Mouse (Mus musculus) kidney, embryonic 14.5 days (tissue): ENCODE measurements at regions not wholly inside any gene's neighbourhood (a gene's known extent, or its start where the extent isn't known, plus 50 kb on each side); places are given as distances from the start of the nearest gene placed in this dataset.

Experiments
- ATAC-seq: fragments of 200-750 bp; cut with Nextera tagmentation; 2 replicates; pipeline ENCODE4 v1.8.0; 2017; ENCODE audit warnings: moderate number of reproducible peaks, mild to moderate bottlenecking, moderate TSS enrichment, moderate library complexity; ENCODE audit not compliant: low FRiP score, low TSS enrichment
- H3K27ac ChIP-seq: fragments of 300-500 bp; sonication (generic); 2 replicates; pipeline ENCODE4 v1.5.1; 2014; ENCODE audit warnings: low read depth, mild to moderate bottlenecking, low read length, moderate library complexity, mixed read lengths
- H3K27me3 ChIP-seq: fragments of 300-500 bp; sonication (generic); 2 replicates; pipeline ENCODE4 v1.6.1; 2014; ENCODE audit warnings: mild to moderate bottlenecking, low read length; ENCODE audit not compliant: control insufficient read depth, insufficient read depth
- H3K36me3 ChIP-seq: fragments of 300-500 bp; sonication (generic); 2 replicates; pipeline ENCODE4 v1.6.1; 2014; ENCODE audit warnings: low read length, mixed read lengths; ENCODE audit not compliant: control insufficient read depth, insufficient read depth
- H3K4me1 ChIP-seq: fragments of 300-500 bp; sonication (generic); 2 replicates; pipeline ENCODE4 v1.6.1; 2014; ENCODE audit warnings: low read length, mixed read lengths; ENCODE audit not compliant: control insufficient read depth, insufficient read depth
- H3K4me2 ChIP-seq: fragments of 300-500 bp; sonication (generic); replicated peaks from 2 replicates; pipeline ENCODE4 v1.6.1; 2014; ENCODE audit warnings: low read depth, mild to moderate bottlenecking, low read length
- H3K4me3 ChIP-seq: fragments of 300-500 bp; sonication (generic); 2 replicates; pipeline ENCODE4 v1.5.1; 2014; ENCODE audit warnings: mild to moderate bottlenecking, low read length
- H3K9ac ChIP-seq: fragments of 300-500 bp; sonication (generic); 2 replicates; pipeline ENCODE4 v1.6.1; 2014; ENCODE audit warnings: low read depth, mild to moderate bottlenecking, low read length, moderate library complexity
- H3K9me3 ChIP-seq: fragments of 300-500 bp; sonication (generic); 2 replicates; pipeline ENCODE4 v1.6.1; 2016; ENCODE audit warnings: low read length; ENCODE audit not compliant: control insufficient read depth
- WGBS: fragments of 180-500 bp; shearing (Covaris S2); extraction: QIAGEN DNeasy Blood & Tissue Kit; methylation state at CpG from one replicate; pipeline ENCODE4 v1.1.7; 2014; 5-methylcytosine and 5-hydroxymethylcytosine counted together

DNA sequence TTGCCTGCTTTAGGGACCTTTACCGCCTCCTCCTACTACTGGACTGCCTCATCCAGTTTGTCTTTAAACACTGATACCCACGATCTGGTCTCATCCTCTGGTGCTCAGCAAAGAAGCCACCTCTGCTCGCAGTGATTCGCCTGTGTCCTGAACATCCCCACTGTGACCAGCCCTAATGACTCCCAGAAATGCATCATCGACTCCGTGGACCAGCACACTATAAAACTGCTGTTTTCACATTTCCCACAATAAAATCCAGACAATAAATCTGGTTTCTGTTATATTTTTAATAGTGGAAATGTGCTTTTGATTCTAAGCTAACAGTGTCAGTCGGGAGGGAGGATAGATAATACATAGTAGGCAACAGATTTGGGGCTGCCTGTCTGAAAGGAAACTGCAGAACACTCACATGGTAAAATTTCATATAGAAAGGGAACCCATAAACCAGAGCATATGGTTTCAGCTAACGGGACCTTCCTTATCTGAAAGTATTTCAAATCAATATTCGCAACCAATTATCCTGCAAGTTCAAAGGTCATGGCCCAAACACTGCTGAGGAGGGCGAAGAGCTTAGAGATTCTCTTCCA, 233.7 kb upstream of the Cxadr start:
- ATAC-seq: no peak
- H3K27ac ChIP-seq: no peak overlapping the region
- WGBS: 74% methylated on average over 10 of the region's 10 CpGs
- no peaks in the 10 kb centered on the region for H3K36me3 ChIP-seq
- no peak overlapping the region for H3K4me3 ChIP-seq
- H3K9ac ChIP-seq: no peak overlapping the region
- no peaks in the 10 kb centered on the region for H3K27me3 ChIP-seq
- no peak overlapping the region for H3K4me2 ChIP-seq
- no peaks in the 10 kb centered on the region for H3K9me3 ChIP-seq
- H3K4me1 ChIP-seq: no peaks in the 10 kb centered on the region

DNA sequence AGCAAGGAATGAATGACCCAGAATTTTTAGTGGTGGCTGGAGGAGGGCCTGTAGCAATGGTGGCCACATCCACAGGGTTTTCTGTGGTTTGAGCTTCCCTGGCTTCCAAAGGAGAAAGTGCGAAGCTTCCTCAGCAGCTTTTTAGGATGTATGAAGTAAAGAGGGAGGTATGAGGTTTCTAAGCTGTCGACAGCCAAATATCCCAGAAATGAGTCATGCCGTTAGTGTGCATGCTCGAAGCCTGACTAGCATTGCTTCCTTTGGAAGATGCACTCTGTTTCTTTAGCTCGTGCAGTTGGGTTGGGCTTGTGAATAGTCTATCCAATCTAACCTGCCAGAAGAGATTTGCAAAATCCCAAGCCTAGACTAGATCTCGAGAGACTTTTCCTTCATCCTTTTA, 240.8 kb upstream of the Cxadr start:
- whole genome bisulfite sequencing: 87% methylated on average over 6 of the region's 6 CpGs
- no peak for ATAC-seq
- Histone ChIP-seq H3K9me3 (no peaks in the 10 kb centered on the region), H3K27ac (no peak overlapping the region), H3K4me1 (no peaks in the 10 kb centered on the region), H3K4me3 (no peak overlapping the region), H3K4me2 (no peak overlapping the region), H3K9ac (no peak overlapping the region), H3K36me3 (no peaks in the 10 kb centered on the region), H3K27me3 (no peaks in the 10 kb centered on the region)

DNA sequence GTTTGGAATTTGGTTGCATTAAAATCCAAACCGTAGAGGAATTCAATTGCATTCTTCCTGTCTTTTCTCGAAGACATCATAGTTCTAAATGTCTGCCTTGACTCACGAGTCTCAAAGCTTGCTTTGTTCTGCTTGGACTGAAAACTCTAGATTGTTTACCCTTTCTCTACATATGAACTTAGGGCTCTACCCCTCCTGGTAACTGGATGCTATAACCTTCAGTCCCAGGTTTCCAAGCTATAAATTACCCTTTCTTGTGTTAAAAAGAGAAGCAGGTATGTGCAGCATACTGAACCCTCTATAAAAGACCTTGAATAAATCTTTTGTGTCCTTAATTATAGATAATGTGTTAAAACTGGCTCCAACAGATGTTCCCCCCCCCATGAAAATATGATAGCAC, 243.7 kb upstream of the Cxadr start:
- Histone ChIP-seq H3K4me1 (no peaks in the 10 kb centered on the region), H3K27ac (no peak overlapping the region), H3K4me2 (no peak overlapping the region), H3K9ac (no peak overlapping the region), H3K4me3 (no peak overlapping the region), H3K27me3 (no peaks in the 10 kb centered on the region), H3K36me3 (no peaks in the 10 kb centered on the region), H3K9me3 (no peaks in the 10 kb centered on the region)
- peak; percentile 69; the same call in 1 of the 2 replicates for ATAC-seq
- WGBS: 16% methylated on average over 3 of the region's 3 CpGs

DNA sequence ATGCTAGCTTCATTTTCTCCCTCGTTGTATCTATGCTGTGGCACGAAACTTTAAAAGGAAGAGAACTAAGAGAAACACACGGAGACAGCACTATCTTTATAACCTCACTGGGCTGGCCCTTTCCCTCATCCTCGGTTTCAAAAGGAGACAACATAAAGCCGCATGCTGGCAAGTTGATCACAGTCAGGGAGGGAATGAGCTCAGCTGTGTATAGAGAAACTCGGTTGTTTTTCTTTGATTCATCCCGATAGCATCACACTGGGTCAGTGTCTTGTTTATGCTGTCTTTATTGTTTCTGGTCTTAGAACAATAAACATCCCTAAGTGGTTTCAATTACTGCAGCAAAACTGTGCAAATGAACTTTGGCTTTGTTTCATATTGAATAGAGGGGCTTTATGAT, 249.2 kb upstream of the Cxadr start:
- Histone ChIP-seq H3K4me1 (no peaks in the 10 kb centered on the region), H3K9ac (no peak overlapping the region), H3K9me3 (no peaks in the 10 kb centered on the region), H3K4me3 (no peak overlapping the region), H3K36me3 (no peaks in the 10 kb centered on the region), H3K27ac (no peak overlapping the region), H3K4me2 (no peak overlapping the region), H3K27me3 (no peaks in the 10 kb centered on the region)
- peak; percentile 68; the same call in 1 of the 2 replicates for ATAC-seq
- 25% methylated on average over 7 of the region's 7 CpGs for WGBS

DNA sequence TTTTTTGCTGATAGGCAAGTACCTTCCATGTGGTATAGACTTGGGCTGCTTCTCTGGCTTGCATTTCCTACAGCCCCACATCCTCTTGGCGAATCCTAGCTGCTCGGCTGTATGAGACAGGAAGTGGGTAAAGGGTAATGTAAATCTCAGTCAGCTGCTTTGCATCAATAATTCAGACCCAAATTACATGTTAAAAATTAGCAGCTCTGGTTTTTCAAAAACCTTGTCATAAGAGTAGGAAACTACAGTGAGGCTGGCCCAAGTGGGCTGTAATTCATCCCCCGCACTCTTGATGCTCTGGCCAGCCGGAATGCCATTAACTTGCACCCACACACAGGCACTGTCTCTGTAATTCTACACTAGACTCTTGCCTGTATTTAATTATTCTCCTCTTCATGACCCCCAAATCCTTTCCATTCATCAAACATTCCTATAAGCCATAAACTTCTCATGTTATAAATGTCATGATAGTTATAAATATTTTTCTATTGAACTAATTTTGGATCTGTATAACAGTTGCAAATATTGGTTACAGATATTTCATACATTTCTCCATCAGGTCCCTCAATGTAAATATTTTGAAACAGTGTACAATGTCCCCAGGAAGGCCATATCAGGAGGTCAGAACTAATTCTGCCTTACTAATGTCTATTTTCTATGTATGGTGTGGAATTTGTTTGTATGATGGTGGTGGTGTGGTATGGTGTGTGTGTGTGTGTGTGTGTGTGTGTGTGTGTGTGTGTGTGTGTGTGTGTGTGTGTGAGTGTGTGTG, 261.0 kb upstream of the Cxadr start:
- no peaks in the 10 kb centered on the region for H3K27me3 ChIP-seq
- H3K9me3 ChIP-seq: no peaks in the 10 kb centered on the region
- H3K4me2 ChIP-seq: no peak overlapping the region
- no peak overlapping the region for H3K4me3 ChIP-seq
- peak; percentile 82; the same call in 1 of the 2 replicates for ATAC-seq
- no peaks in the 10 kb centered on the region for H3K36me3 ChIP-seq
- H3K27ac ChIP-seq: no peak overlapping the region
- WGBS: 24% methylated on average over 4 of the region's 4 CpGs
- no peak overlapping the region for H3K9ac ChIP-seq
- no peaks in the 10 kb centered on the region for H3K4me1 ChIP-seq

DNA sequence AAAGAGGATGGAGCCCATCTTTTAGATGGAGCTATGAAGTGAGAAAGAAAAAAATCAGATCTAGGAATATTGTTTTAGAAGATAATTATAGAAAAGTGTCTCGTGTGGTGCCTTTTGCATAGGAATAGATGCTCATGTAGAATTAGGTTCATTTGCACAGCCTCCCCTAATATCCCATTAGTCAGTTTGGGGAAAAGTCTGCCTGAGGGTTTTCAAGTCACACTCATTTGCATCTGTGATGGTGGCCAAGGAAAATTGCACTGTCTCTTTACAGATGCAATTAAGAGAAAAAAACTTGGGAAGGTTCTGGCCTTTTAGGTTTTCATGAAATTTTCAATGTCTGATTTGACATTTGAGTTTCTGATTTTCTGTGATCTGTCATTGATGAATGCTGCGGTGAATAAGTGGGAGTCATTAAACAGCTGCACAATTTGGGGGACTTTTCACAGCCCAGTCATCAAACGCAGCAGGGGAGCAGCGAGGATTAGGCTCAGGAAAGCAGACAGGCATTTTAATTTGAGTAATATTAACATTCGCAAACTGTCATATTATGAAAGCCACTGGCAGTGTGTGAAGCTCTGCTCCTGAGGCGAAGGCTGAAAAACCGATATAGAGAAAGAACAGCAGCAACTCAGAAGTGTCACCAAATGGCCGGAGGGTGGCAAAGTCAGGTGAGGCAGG, 281.5 kb upstream of the Cxadr start:
- H3K9ac ChIP-seq: no peak overlapping the region
- no peaks in the 10 kb centered on the region for H3K4me1 ChIP-seq

DNA sequence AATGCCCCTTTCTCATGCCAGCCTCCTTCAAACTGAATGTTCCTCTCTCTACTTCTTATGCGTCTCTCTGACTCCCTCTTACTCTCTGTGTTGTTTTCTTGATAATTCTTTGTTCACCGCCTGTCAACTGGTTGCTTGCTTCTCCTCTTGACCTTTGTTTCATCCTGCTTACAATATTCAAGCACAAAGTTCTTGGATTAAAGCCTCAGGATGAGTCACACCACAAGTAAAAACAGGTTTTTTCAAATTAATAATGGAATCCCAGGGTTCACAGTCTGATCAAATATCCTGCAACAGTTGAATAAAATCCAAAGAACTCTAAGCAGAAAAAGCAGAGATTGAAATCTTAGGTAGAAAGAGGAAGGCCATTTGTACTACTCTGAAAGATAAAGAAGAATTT, 285.9 kb upstream of the Cxadr start:
- Histone ChIP-seq H3K27ac (no peak overlapping the region), H3K36me3 (no peaks in the 10 kb centered on the region), H3K4me3 (no peak overlapping the region), H3K27me3 (no peaks in the 10 kb centered on the region), H3K4me2 (no peak overlapping the region), H3K9me3 (no peaks in the 10 kb centered on the region), H3K4me1 (no peaks in the 10 kb centered on the region), H3K9ac (no peak overlapping the region)
- no peak for ATAC-seq
- WGBS: 79% methylated on average over 2 of the region's 2 CpGs

More for the DNA sequence above, 281.5 kb upstream of the Cxadr start:
- Histone ChIP-seq H3K4me3 (no peak overlapping the region), H3K36me3 (no peaks in the 10 kb centered on the region), H3K27ac (no peak overlapping the region), H3K9me3 (no peaks in the 10 kb centered on the region), H3K4me2 (no peak overlapping the region), H3K27me3 (no peaks in the 10 kb centered on the region)
- WGBS: 69% methylated on average over 8 of the region's 8 CpGs
- no peak for ATAC-seq

DNA sequence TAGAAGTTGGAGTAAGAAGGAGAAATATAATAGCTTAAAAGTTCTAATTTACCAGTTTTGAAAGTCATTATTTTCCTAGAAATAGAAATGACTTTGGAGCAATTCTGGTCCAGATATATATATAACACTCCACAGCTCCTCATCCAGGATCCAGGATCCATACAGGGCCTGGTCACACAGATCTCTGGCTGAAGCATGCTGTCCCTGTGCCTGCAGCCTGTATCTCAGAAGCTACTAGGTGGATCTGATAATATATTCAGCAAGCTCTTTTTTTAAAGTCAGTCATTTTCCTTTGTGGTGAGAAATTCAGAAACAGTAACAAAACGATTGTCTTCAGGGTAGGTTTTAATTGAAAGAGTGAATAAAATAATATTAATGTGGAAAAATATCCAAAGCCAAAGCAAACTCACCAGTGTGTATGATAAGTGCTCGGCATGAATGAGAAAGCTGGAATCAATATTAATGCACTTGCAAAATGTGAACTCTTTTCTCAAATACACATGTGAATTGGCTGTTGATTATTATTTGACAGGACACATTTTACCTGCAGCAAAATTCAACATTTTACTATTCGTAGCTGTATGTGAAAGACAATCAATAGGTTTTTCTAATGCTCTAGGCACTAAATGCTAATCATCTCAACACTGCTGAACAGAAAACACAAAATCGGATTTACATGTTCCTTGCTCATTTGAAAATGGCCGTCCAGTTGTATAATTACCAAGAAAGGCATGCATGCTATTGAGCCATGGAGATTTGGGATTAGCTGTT, 288.1 kb upstream of the Cxadr start:
- Histone ChIP-seq H3K27ac (no peak overlapping the region), H3K4me3 (no peak overlapping the region), H3K9me3 (no peaks in the 10 kb centered on the region), H3K4me1 (no peaks in the 10 kb centered on the region), H3K36me3 (no peaks in the 10 kb centered on the region), H3K9ac (no peak overlapping the region), H3K27me3 (no peaks in the 10 kb centered on the region), H3K4me2 (no peak overlapping the region)
- no peak for ATAC-seq
- 89% methylated on average over 5 of the region's 5 CpGs for WGBS
